Mouse (Mus musculus): ENCODE measurements around the gene Gabra4. TPM values are rescaled to one million over a fixed set of nuclear protein-coding genes. Genes with fewer than 3 reads are reported as not detected.
A peak's percentile ranks its signal among the peaks of the same experiment; 100 is the strongest.

The Gabra4 gene
- polyA plus RNA-seq, 1 experiment from 2014 or later, result 16.3 TPM

GRCm38 (mm10) chr5:71639804-71640203 lies 18.3 kb downstream of the Gabra4 start:
- Histone ChIP-seq H3K36me3 (replicated peaks; ENCODE audit: control insufficient read depth, insufficient read depth) (no peaks in the 10 kb centered on the region), H3K27me3 (ENCODE audit: control insufficient read depth, insufficient read depth, low read length) (no peaks in the 10 kb centered on the region), H3K27ac (no peak overlapping the region), H3K4me2 (replicated peaks) (no peak overlapping the region), H3K9me3 (ENCODE audit: control insufficient read depth, low read length) (no peaks in the 10 kb centered on the region), H3K4me1 (replicated peaks; ENCODE audit: control insufficient read depth, insufficient read depth, low read length) (no peaks in the 10 kb centered on the region), H3K4me3 (replicated peaks; ENCODE audit: low read length) (no peak overlapping the region), H3K9ac (no peak overlapping the region)
- ATAC-seq (ENCODE audit: low FRiP score) (no peak), DNase-seq (ENCODE audit: low spot score) (no peak)
- WGBS, result 85% methylated on average over 10 of the region's 10 CpGs

GRCm38 (mm10) chr5:71627820-71628219 lies 30.3 kb downstream of the Gabra4 start:
- WGBS, result 97% methylated on average over 3 of the region's 3 CpGs
- DNase-seq (ENCODE audit: low spot score), result no peak
- no peaks in the 10 kb centered on the region for H3K27me3 ChIP-seq (ENCODE audit: control insufficient read depth, insufficient read depth, low read length)
- no peaks in the 10 kb centered on the region for H3K4me1 ChIP-seq (replicated peaks; ENCODE audit: control insufficient read depth, insufficient read depth, low read length)
- H3K4me3 ChIP-seq (replicated peaks; ENCODE audit: low read length), result no peak overlapping the region
- no peak overlapping the region for H3K4me2 ChIP-seq (replicated peaks)
- H3K27ac ChIP-seq, result no peak overlapping the region
- H3K9me3 ChIP-seq (ENCODE audit: control insufficient read depth, low read length), result no peaks in the 10 kb centered on the region
- no peak for ATAC-seq (ENCODE audit: low FRiP score)
- no peak overlapping the region for H3K9ac ChIP-seq
- H3K36me3 ChIP-seq (replicated peaks; ENCODE audit: control insufficient read depth, insufficient read depth), result no peaks in the 10 kb centered on the region

DNA sequence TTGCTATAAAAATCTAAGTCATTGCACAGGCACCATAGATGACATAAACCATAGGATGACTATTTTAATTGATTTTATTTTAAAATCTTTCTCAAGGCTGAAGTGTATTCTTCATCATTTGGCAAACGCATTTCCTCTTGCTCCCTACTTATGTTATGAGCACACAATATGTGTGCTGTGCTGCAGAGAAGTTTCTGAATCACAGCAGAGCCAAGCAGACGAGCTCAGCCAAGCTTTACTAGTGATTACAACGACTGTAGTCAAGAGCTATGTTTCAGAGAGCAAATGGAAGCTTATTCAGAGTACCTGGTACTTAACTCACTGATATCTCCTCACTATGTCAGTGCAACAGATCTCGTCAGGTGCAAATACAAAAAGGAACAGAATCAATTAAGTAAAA lies 41.4 kb downstream of the Gabra4 start:
- DNase-seq (ENCODE audit: low spot score) (no peak), ATAC-seq (ENCODE audit: low FRiP score) (no peak)
- WGBS, result 75% methylated on average over 4 of the region's 4 CpGs
- no peaks in the 10 kb centered on the region for H3K4me1 ChIP-seq (replicated peaks; ENCODE audit: control insufficient read depth, insufficient read depth, low read length)
- H3K4me2 ChIP-seq (replicated peaks), result no peak overlapping the region
- no peak overlapping the region for H3K4me3 ChIP-seq (replicated peaks; ENCODE audit: low read length)
- H3K9ac ChIP-seq, result no peak overlapping the region
- no peak overlapping the region for H3K27ac ChIP-seq
- H3K27me3 ChIP-seq (ENCODE audit: control insufficient read depth, insufficient read depth, low read length), result no peaks in the 10 kb centered on the region
- H3K36me3 ChIP-seq (replicated peaks; ENCODE audit: control insufficient read depth, insufficient read depth), result no peaks in the 10 kb centered on the region
- no peaks in the 10 kb centered on the region for H3K9me3 ChIP-seq (ENCODE audit: control insufficient read depth, low read length)

DNA sequence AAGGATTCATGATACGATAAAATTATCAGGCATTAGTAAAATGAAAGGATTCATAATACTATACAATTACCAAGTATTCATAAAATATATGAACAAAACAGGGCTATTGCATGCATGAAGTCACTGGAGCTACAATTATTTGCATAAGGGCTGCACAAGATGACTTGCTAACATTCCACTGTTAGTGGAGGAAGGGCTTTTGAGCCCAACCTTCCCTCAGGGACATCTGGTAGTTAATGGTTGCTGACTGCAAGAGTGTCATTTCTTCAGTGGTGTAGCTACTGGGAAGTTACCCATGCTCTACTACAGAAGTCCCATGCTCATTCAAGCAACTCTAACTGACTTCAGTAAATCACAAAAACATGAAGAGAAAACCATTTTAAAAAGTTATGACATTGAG lies 43.8 kb downstream of the Gabra4 start:
- Histone ChIP-seq H3K4me3 (replicated peaks; ENCODE audit: low read length) (no peak overlapping the region), H3K9ac (no peak overlapping the region), H3K27ac (no peak overlapping the region), H3K4me2 (replicated peaks) (no peak overlapping the region), H3K9me3 (ENCODE audit: control insufficient read depth, low read length) (no peaks in the 10 kb centered on the region), H3K36me3 (replicated peaks; ENCODE audit: control insufficient read depth, insufficient read depth) (no peaks in the 10 kb centered on the region), H3K27me3 (ENCODE audit: control insufficient read depth, insufficient read depth, low read length) (no peaks in the 10 kb centered on the region), H3K4me1 (replicated peaks; ENCODE audit: control insufficient read depth, insufficient read depth, low read length) (no peaks in the 10 kb centered on the region)
- ATAC-seq (ENCODE audit: low FRiP score), result no peak
- WGBS, result 80% methylated on average over 1 of the region's 1 CpGs
- DNase-seq (ENCODE audit: low spot score), result no peak

GRCm38 (mm10) chr5:71608735-71609134 lies 49.4 kb downstream of the Gabra4 start:
- DNase-seq (ENCODE audit: low spot score) (no peak), ATAC-seq (ENCODE audit: low FRiP score) (no peak)
- H3K4me2 ChIP-seq (replicated peaks), result no peak overlapping the region
- no peaks in the 10 kb centered on the region for H3K9me3 ChIP-seq (ENCODE audit: control insufficient read depth, low read length)
- 93% methylated on average over 1 of the region's 1 CpGs for WGBS
- no peaks in the 10 kb centered on the region for H3K36me3 ChIP-seq (replicated peaks; ENCODE audit: control insufficient read depth, insufficient read depth)
- no peak overlapping the region for H3K9ac ChIP-seq
- H3K4me1 ChIP-seq (replicated peaks; ENCODE audit: control insufficient read depth, insufficient read depth, low read length), result peaks cover 9% of the 10 kb centered on the region; the same call in 1 of the 2 replicates
- no peaks in the 10 kb centered on the region for H3K27me3 ChIP-seq (ENCODE audit: control insufficient read depth, insufficient read depth, low read length)
- H3K4me3 ChIP-seq (replicated peaks; ENCODE audit: low read length), result no peak overlapping the region
- no peak overlapping the region for H3K27ac ChIP-seq

GRCm38 (mm10) chr5:71606907-71607306 lies 51.2 kb downstream of the Gabra4 start:
- H3K9me3 ChIP-seq (ENCODE audit: control insufficient read depth, low read length), result no peaks in the 10 kb centered on the region
- H3K4me2 ChIP-seq (replicated peaks), result no peak overlapping the region
- WGBS, result 33% methylated on average over 4 of the region's 4 CpGs
- no peak overlapping the region for H3K9ac ChIP-seq
- H3K4me1 ChIP-seq (replicated peaks; ENCODE audit: control insufficient read depth, insufficient read depth, low read length), result peaks cover 9% of the 10 kb centered on the region; the same call in 1 of the 2 replicates
- peak; percentile 40; the same call in 1 of the 2 replicates for ATAC-seq (ENCODE audit: low FRiP score)
- no peak for DNase-seq (ENCODE audit: low spot score)
- H3K4me3 ChIP-seq (replicated peaks; ENCODE audit: low read length), result no peak overlapping the region
- H3K27ac ChIP-seq, result no peak overlapping the region
- H3K36me3 ChIP-seq (replicated peaks; ENCODE audit: control insufficient read depth, insufficient read depth), result no peaks in the 10 kb centered on the region
- H3K27me3 ChIP-seq (ENCODE audit: control insufficient read depth, insufficient read depth, low read length), result no peaks in the 10 kb centered on the region

DNA sequence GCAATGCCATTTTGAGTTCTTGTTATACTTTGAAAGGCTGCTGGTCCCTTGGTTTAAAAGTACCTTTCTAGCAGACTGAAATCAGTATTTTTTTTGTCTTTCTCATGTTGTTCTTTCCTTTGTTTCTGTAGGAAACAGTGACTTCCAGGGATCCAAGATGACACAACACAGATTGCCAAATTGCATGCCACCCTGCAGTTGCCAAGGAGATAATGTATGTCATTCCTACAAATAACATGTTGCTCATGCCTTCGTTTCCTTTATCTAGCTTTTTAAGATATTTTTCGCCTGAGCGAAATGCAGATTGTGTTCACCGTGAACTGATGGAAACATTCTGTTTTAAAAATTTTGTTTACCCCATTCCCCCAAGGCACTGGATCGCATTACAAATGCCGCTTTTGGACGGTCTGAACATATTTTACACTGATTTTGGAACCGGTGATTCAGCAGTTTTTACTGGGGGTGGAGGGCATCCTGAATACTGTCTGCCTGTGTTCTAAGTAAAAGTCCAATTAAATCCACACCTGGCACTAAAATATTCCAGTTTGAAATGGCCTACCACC lies 53.9 kb downstream of the Gabra4 start:
- 68% methylated on average over 8 of the region's 8 CpGs for WGBS
- no peaks in the 10 kb centered on the region for H3K36me3 ChIP-seq (replicated peaks; ENCODE audit: control insufficient read depth, insufficient read depth)
- no peak overlapping the region for H3K4me3 ChIP-seq (replicated peaks; ENCODE audit: low read length)
- H3K9ac ChIP-seq, result no peak overlapping the region
- no peak overlapping the region for H3K4me2 ChIP-seq (replicated peaks)
- H3K9me3 ChIP-seq (ENCODE audit: control insufficient read depth, low read length), result no peaks in the 10 kb centered on the region
- no peak for DNase-seq (ENCODE audit: low spot score)
- no peaks in the 10 kb centered on the region for H3K27me3 ChIP-seq (ENCODE audit: control insufficient read depth, insufficient read depth, low read length)
- peaks cover 9% of the 10 kb centered on the region; the same call in 1 of the 2 replicates for H3K4me1 ChIP-seq (replicated peaks; ENCODE audit: control insufficient read depth, insufficient read depth, low read length)
- no peak overlapping the region for H3K27ac ChIP-seq
- no peak for ATAC-seq (ENCODE audit: low FRiP score)

- no peak overlapping the region for H3K4me2 ChIP-seq (replicated peaks)
- no peak overlapping the region for H3K9ac ChIP-seq
- no peak overlapping the region for H3K27ac ChIP-seq
- ATAC-seq (ENCODE audit: low FRiP score) (no peak), DNase-seq (ENCODE audit: low spot score) (peak; percentile 23)
- no peaks in the 10 kb centered on the region for H3K36me3 ChIP-seq (replicated peaks; ENCODE audit: control insufficient read depth, insufficient read depth)
- no peaks in the 10 kb centered on the region for H3K27me3 ChIP-seq (ENCODE audit: control insufficient read depth, insufficient read depth, low read length)
- H3K9me3 ChIP-seq (ENCODE audit: control insufficient read depth, low read length), result no peaks in the 10 kb centered on the region
- no peaks in the 10 kb centered on the region for H3K4me1 ChIP-seq (replicated peaks; ENCODE audit: control insufficient read depth, insufficient read depth, low read length)
- no peak overlapping the region for H3K4me3 ChIP-seq (replicated peaks; ENCODE audit: low read length)
- WGBS, result 78% methylated on average over 2 of the region's 2 CpGs
These were observed 62.8 kb downstream of the Gabra4 start for GRCm38 (mm10) chr5:71595321-71595720.

DNA sequence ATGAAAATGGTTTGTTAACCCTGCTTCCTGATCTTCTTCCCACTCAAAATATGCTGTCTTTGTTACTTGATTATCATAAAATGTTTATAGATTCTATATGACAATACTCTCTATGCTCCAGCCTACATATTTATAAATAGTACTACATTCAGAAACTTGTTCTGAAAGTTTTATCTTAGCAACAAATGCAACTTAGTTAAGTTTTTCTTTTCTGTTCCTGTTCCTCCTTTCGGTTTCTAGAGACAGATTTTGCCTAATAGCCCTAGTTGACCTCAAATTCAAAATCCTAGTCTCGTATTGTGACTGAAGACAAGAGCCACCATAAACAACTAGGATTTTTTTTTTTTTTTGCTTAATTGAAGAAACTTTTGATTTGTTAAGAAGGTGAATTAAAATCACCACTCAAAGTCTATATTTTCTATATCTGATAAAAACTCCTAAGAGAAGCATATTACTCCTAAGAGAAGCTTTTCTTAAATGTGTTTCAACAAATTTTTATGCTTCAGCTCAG lies 64.3 kb downstream of the Gabra4 start:
- ATAC-seq (ENCODE audit: low FRiP score), result no peak
- Histone ChIP-seq H3K9me3 (ENCODE audit: control insufficient read depth, low read length) (no peaks in the 10 kb centered on the region), H3K4me1 (replicated peaks; ENCODE audit: control insufficient read depth, insufficient read depth, low read length) (no peaks in the 10 kb centered on the region), H3K36me3 (replicated peaks; ENCODE audit: control insufficient read depth, insufficient read depth) (no peaks in the 10 kb centered on the region), H3K27ac (no peak overlapping the region), H3K4me2 (replicated peaks) (no peak overlapping the region), H3K9ac (no peak overlapping the region), H3K4me3 (replicated peaks; ENCODE audit: low read length) (no peak overlapping the region), H3K27me3 (ENCODE audit: control insufficient read depth, insufficient read depth, low read length) (no peaks in the 10 kb centered on the region)
- DNase-seq (ENCODE audit: low spot score), result no peak
- 92% methylated on average over 2 of the region's 2 CpGs for WGBS

All from hindbrain, embryonic 14.5 days (tissue).